Mouse (Mus musculus): ENCODE results near the gene Specc1l.
"Not testable (repeated sequence)": the region's sequence is repeated elsewhere in the genome, so short reads cannot be mapped to it uniquely, and the experiment has no call there.

Specc1l gene

GRCm38 (mm10) chr10:75352541-75352940 lies 140.7 kb downstream of the Specc1l start:
- no peak for DNase-seq (ENCODE audit: low spot score in 2 of 2)

GRCm38 (mm10) chr10:75353838-75354241 lies 142.0 kb downstream of the Specc1l start:
- DNase-seq (ENCODE audit: low spot score in 2 of 2) = not testable (repeated sequence)

GRCm38 (mm10) chr10:75355341-75355740 lies 143.5 kb downstream of the Specc1l start:
- no peak for DNase-seq (ENCODE audit: low spot score in 2 of 2)

Data from urinary bladder, adult 18-20 months (tissue).